Mouse (Mus musculus) midbrain, postnatal 0 days (tissue): Measurements from ENCODE around the gene Sugt1. TPM values are rescaled to one million over a fixed set of nuclear protein-coding genes. Genes with fewer than 3 reads are reported as not detected.

Experiments used
- ATAC-seq: fragments of 200-750 bp; cut with Nextera tagmentation; 2 replicates; pipeline ENCODE4 v1.8.0; 2017; ENCODE audit warnings: moderate number of reproducible peaks, mild to moderate bottlenecking, moderate TSS enrichment, moderate library complexity; ENCODE audit not compliant: low FRiP score
- DNase-seq: peaks from one replicate; pipeline ENCODE4 v3.0.0-alpha.2; 2015; ENCODE audit warnings: low spot score
- H3K27ac ChIP-seq: fragments of 300-500 bp; sonication (generic); 2 replicates; pipeline ENCODE4 v1.5.1; 2014; ENCODE audit warnings: low read depth, mild to moderate bottlenecking, low read length, mixed read lengths
- H3K27me3 ChIP-seq: fragments of 300-500 bp; sonication (generic); 2 replicates; pipeline ENCODE4 v1.6.1; 2014; ENCODE audit warnings: low read length, control low read depth, mixed read lengths; ENCODE audit not compliant: insufficient read depth
- H3K36me3 ChIP-seq: fragments of 300-500 bp; sonication (generic); 2 replicates; pipeline ENCODE4 v1.6.1; 2014; ENCODE audit warnings: low read length, control low read depth, mixed read lengths; ENCODE audit not compliant: insufficient read depth
- H3K4me1 ChIP-seq: fragments of 300-500 bp; sonication (generic); 2 replicates; pipeline ENCODE4 v1.6.1; 2014; ENCODE audit warnings: mild to moderate bottlenecking, control low read depth, antibody characterized with exemption, low read length, mixed read lengths; ENCODE audit not compliant: insufficient read depth
- H3K4me2 ChIP-seq: fragments of 300-500 bp; sonication (generic); 2 replicates; pipeline ENCODE4 v1.6.1; 2014; ENCODE audit warnings: low read depth, mild to moderate bottlenecking, low read length, mixed read lengths; ENCODE audit not compliant: poor library complexity, severe bottlenecking
- H3K4me3 ChIP-seq: fragments of 300-500 bp; sonication (generic); 2 replicates; pipeline ENCODE4 v1.5.1; 2014; ENCODE audit warnings: low read depth, mild to moderate bottlenecking, low read length, moderate library complexity
- H3K9ac ChIP-seq: fragments of 300-500 bp; sonication (generic); replicated peaks from 2 replicates; pipeline ENCODE4 v1.6.1; 2014; ENCODE audit warnings: mild to moderate bottlenecking, low read length, moderate library complexity, mixed read lengths; ENCODE audit not compliant: poor library complexity, severe bottlenecking
- H3K9me3 ChIP-seq: fragments of 300-500 bp; sonication (generic); 2 replicates; pipeline ENCODE4 v1.6.1; 2016; ENCODE audit warnings: low read length, control low read depth
- CTCF ChIP-seq: IDR thresholded peaks from 2 replicates; pipeline ENCODE4 v1.5.1; 2016; ENCODE audit warnings: antibody characterized with exemption, mild to moderate bottlenecking
- WGBS: fragments of 180-500 bp; shearing (Covaris S2); extraction: QIAGEN DNeasy Blood & Tissue Kit; methylation state at CpG from one replicate; pipeline ENCODE4 v1.1.7; 2014; 5-methylcytosine and 5-hydroxymethylcytosine counted together
- polyA plus RNA-seq: library from polyadenylated mRNA; unstranded; fragments of >200 nt; fragmentation: Nextera tagmentation; extraction: Ambion mirVana; gene quantifications from 2 replicates; pipeline ENCODE4 v1.2.1, GENCODE M21; 2015
- total RNA-seq: library from RNA; depleted of rRNA; stranded (reverse); fragments of >200 nt; gene quantifications from 2 replicates; pipeline ENCODE4 v1.2.3, GENCODE M21; 2014

The Sugt1 gene
- total and polyA plus RNA-seq, 2 experiments from 2014 or later, result 19.1 to 86.0 TPM

- no peaks in the 10 kb centered on the region for H3K27me3 ChIP-seq
- ATAC-seq (no peak), DNase-seq (no peak)
- no peaks in the 10 kb centered on the region for H3K36me3 ChIP-seq
- H3K4me3 ChIP-seq, result peak overlapping the region; percentile 68
- 35% methylated on average over 16 of the region's 16 CpGs for WGBS
- H3K9me3 ChIP-seq, result no peaks in the 10 kb centered on the region
- TF ChIP-seq CTCF, result no peak
- H3K4me2 ChIP-seq, result peak overlapping the region; percentile 68
- peak overlapping the region; percentile 62 for H3K9ac ChIP-seq
- peaks cover 14% of the 10 kb centered on the region for H3K4me1 ChIP-seq
- H3K27ac ChIP-seq, result peak overlapping the region; percentile 98
These were observed 872 bp upstream of the Sugt1 start for GRCm38 (mm10) chr14:79586499-79587138.

DNA sequence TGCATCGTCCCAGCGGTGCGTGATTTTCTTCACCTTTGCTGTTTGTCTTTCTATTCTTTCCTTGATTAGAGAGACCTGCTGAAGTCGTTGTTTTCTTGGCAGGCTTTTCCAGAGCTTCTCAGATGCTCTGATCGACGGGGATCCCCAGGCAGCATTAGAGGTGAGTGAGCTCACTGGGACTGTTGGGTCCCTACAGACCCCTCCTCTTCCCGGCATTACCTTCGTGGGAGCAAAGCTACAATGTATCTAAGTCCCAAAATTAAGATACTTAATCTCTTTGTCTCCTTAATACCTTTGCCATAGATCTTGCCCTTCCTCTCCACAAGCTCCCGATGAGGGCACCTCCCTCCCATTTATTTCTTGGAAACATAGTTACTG, 350 bp downstream of the Sugt1 start:
- H3K4me1 ChIP-seq, result peaks cover 14% of the 10 kb centered on the region
- no peak for DNase-seq
- peak; percentile 41 for ATAC-seq

DNA sequence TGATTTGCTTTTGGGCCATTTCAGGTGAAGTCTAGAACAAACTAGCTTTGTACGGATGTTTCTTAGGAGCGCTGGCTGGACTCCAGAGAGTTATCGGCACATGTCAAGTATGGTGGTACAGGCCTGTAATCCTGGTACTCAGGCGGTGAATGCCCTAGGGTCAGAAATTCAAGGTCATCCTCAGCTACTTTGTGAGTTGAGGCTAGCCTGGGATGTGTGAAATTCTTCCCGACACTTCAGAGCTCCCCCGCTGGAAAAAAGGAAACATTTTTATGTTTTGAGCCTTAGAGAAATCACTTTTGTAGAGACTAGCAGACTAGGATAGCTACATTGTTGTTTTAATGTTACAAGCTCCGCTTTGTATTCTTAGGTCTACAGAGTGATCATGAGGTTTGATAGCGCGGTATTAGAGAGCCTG, 1.1 kb downstream of the Sugt1 start:
- H3K4me3 ChIP-seq, result peak overlapping the region; percentile 68
- DNase-seq (no peak), ATAC-seq (no peak)
- H3K27me3 ChIP-seq, result no peaks in the 10 kb centered on the region
- TF ChIP-seq CTCF, result no peak
- H3K9ac ChIP-seq, result peak overlapping the region; percentile 71; the same call in 1 of the 2 replicates
- WGBS, result 90% methylated on average over 9 of the region's 9 CpGs
- no peaks in the 10 kb centered on the region for H3K36me3 ChIP-seq
- H3K4me1 ChIP-seq, result peaks cover 14% of the 10 kb centered on the region
- H3K9me3 ChIP-seq, result no peaks in the 10 kb centered on the region
- H3K4me2 ChIP-seq, result peak overlapping the region; percentile 77
- no peak overlapping the region for H3K27ac ChIP-seq

More for the DNA sequence above, 350 bp downstream of the Sugt1 start:
- no peak for TF ChIP-seq CTCF
- Histone ChIP-seq H3K36me3 (no peaks in the 10 kb centered on the region), H3K4me3 (peak overlapping the region; percentile 68), H3K27ac (peak overlapping the region; percentile 98), H3K9ac (peak overlapping the region; percentile 71), H3K9me3 (no peaks in the 10 kb centered on the region), H3K4me2 (peak overlapping the region; percentile 77), H3K27me3 (no peaks in the 10 kb centered on the region)
- 0% methylated on average over 9 of the region's 9 CpGs for WGBS

GRCm38 (mm10) chr14:79589401-79589800, 1.9 kb downstream of the Sugt1 start:
- Histone ChIP-seq H3K4me2 (no peak overlapping the region), H3K27me3 (no peaks in the 10 kb centered on the region), H3K9ac (no peak overlapping the region), H3K27ac (no peak overlapping the region), H3K4me1 (peaks cover 14% of the 10 kb centered on the region), H3K36me3 (no peaks in the 10 kb centered on the region), H3K9me3 (no peaks in the 10 kb centered on the region), H3K4me3 (no peak overlapping the region)
- ATAC-seq (no peak), DNase-seq (no peak)
- no peak for TF ChIP-seq CTCF
- WGBS, result 96% methylated on average over 6 of the region's 6 CpGs

DNA sequence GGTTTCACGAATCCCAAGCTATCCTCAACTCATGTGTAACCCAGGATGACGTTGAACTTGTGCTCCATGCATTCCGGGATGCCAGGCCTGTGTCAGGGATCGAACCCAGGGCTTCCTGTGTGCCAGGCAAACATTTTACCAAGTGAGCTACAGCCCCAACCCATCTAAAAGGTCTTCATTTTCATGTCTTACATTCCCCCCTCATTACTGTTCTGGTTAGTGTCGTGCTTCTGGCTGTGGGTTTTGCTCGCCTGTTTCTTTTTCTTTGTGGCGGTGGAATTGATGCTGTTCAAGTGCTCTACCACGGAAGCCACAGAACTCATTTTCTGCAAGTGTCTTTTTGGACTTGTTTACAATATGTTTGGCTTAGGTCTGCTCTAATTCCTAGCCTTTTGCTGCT, 3.4 kb downstream of the Sugt1 start:
- Histone ChIP-seq H3K4me1 (peaks cover 14% of the 10 kb centered on the region), H3K4me3 (no peak overlapping the region), H3K9me3 (no peaks in the 10 kb centered on the region), H3K36me3 (0 out of 2 replicates have a peak, but pooled peaks cover 3% of the 10 kb centered on the region), H3K27ac (no peak overlapping the region), H3K4me2 (no peak overlapping the region), H3K9ac (no peak overlapping the region), H3K27me3 (no peaks in the 10 kb centered on the region)
- 97% methylated on average over 8 of the region's 8 CpGs for WGBS
- TF ChIP-seq CTCF, result no peak
- DNase-seq (no peak), ATAC-seq (no peak)

GRCm38 (mm10) chr14:79591611-79592010, 4.1 kb downstream of the Sugt1 start:
- Histone ChIP-seq H3K36me3 (0 out of 2 replicates have a peak, but pooled peaks cover 3% of the 10 kb centered on the region), H3K9me3 (no peaks in the 10 kb centered on the region), H3K27me3 (no peaks in the 10 kb centered on the region), H3K4me2 (no peak overlapping the region), H3K4me3 (no peak overlapping the region), H3K27ac (no peak overlapping the region), H3K4me1 (peaks cover 12% of the 10 kb centered on the region), H3K9ac (no peak overlapping the region)
- WGBS, result 93% methylated on average over 2 of the region's 2 CpGs
- no peak for DNase-seq
- no peak for ATAC-seq
- no peak for TF ChIP-seq CTCF
